Mouse (Mus musculus) spleen, adult 2 months (tissue): ENCODE data around the gene Ifi213. TPM values are rescaled to one million over a fixed set of nuclear protein-coding genes. Genes with fewer than 3 reads are reported as not detected.
"Not testable (repeated sequence)": the region's sequence is repeated elsewhere in the genome, so short reads cannot be mapped to it uniquely, and the experiment has no call there.

ENCODE experiments used
- DNase-seq, 2 experiments: peaks; one replicate each; pipeline versions ENCODE4 v3.0.0 to v3.0.0-alpha.2; 2012 to 2021; ENCODE audit warnings: low spot score in 2 of 2, low read depth in 1 of 2
- H3K27ac ChIP-seq: fragments of 200-500 bp; 2 replicates; pipeline ENCODE4 v1.5.1; 2012; ENCODE audit warnings: low read length, inconsistent platforms; ENCODE audit not compliant: insufficient read depth
- H3K27me3 ChIP-seq: fragments of 200-500 bp; 2 replicates; pipeline ENCODE4 v1.6.1; 2012; ENCODE audit warnings: mild to moderate bottlenecking, moderate library complexity, low read length, inconsistent platforms; ENCODE audit not compliant: control insufficient read depth, insufficient read depth
- H3K36me3 ChIP-seq: fragments of 200-500 bp; 2 replicates; pipeline ENCODE4 v1.6.1; 2012; ENCODE audit warnings: mild to moderate bottlenecking, low read length, inconsistent platforms; ENCODE audit not compliant: control insufficient read depth, insufficient read depth
- H3K4me1 ChIP-seq: fragments of 200-500 bp; 2 replicates; pipeline ENCODE4 v1.6.1; 2011; ENCODE audit warnings: inconsistent platforms; ENCODE audit not compliant: control insufficient read depth, insufficient read depth, insufficient read length
- H3K4me3 ChIP-seq: fragments of 200-500 bp; 2 replicates; pipeline ENCODE4 v1.5.1; 2011; ENCODE audit warnings: mild to moderate bottlenecking, inconsistent platforms; ENCODE audit not compliant: insufficient read depth, insufficient read length; ENCODE audit errors: extremely low read depth
- CTCF ChIP-seq: fragments of 200-500 bp; IDR thresholded peaks from 2 replicates; pipeline ENCODE4 v1.5.1; 2011; ENCODE audit warnings: mild to moderate bottlenecking, inconsistent platforms; ENCODE audit not compliant: insufficient read depth, insufficient read length, insufficient replicate concordance; ENCODE audit errors: extremely low read depth
- POLR2A ChIP-seq: fragments of 200-500 bp; IDR thresholded peaks from 2 replicates; pipeline ENCODE4 v1.6.1; 2011; ENCODE audit warnings: low read depth, low read length, inconsistent platforms
- WGBS: fragments of 180-500 bp; shearing (Covaris S2); methylation state at CpG from one replicate; pipeline ENCODE4 v1.1.7; 2018; 5-methylcytosine and 5-hydroxymethylcytosine counted together
- polyA plus RNA-seq: library from polyadenylated mRNA; depleted of rRNA; stranded (reverse); fragments of >200 nt; gene quantifications from 2 replicates; pipeline ENCODE4 v1.2.3, GENCODE M21; 2012; rRNA removed

Gene Ifi213
- 9.0 and 18.9 TPM in 2 replicates for polyA plus RNA-seq

GRCm38 (mm10) chr1:173598838-173599494 is at the start of gene Ifi213:
TSS of gene Ifi213 (minus strand) at chr1:173599274.
- H3K36me3 ChIP-seq, H3K27me3 ChIP-seq, H3K4me1 ChIP-seq: not testable (repeated sequence)
- Histone ChIP-seq H3K4me3 (peak within 1 kb of the TSS; percentile 43), H3K27ac (peak within 1 kb of the TSS; percentile 62)
- DNase-seq, result peak; percentile 7 to 25
- 9% methylated on average over 3 of the region's 3 CpGs for whole genome bisulfite sequencing

GRCm38 (mm10) chr1:173645393-173645792 is 46.3 kb upstream of the Ifi213 start:
- no peak for DNase-seq
- Histone ChIP-seq H3K27ac (no peak overlapping the region), H3K27me3 (no peaks in the 10 kb centered on the region), H3K4me3 (no peak overlapping the region), H3K36me3 (peaks cover 19% of the 10 kb centered on the region), H3K4me1 (no peaks in the 10 kb centered on the region)
- 87% methylated on average over 2 of the region's 2 CpGs for WGBS
- no peak for TF ChIP-seq POLR2A

- Histone ChIP-seq H3K4me3 (peak overlapping the region; percentile 44; the same call in 1 of the 2 replicates), H3K27ac (peak overlapping the region; percentile 4; the same call in 1 of the 2 replicates), H3K27me3 (no peaks in the 10 kb centered on the region), H3K4me1 (no peaks in the 10 kb centered on the region), H3K36me3 (no peaks in the 10 kb centered on the region; the same call in 1 of the 2 replicates)
- TF ChIP-seq POLR2A (no peak), CTCF (no peak)
- DNase-seq, result no peak
- WGBS, result 17% methylated on average over 5 of the region's 5 CpGs
Observed at GRCm38 (mm10) chr1:173633969-173634645, 35.0 kb upstream of the Ifi213 start.

- peak; percentile 60 to 69 for DNase-seq
- H3K4me1 ChIP-seq, H3K27me3 ChIP-seq, H3K36me3 ChIP-seq: not testable (repeated sequence)
- H3K27ac ChIP-seq, result peak within 1 kb of the TSS; percentile 84
- WGBS, result 5% methylated on average over 2 of the region's 2 CpGs
- H3K4me3 ChIP-seq, result peak within 1 kb of the TSS; percentile 59
- TF ChIP-seq POLR2A, result peak; percentile 17; the same call in 1 of the 2 replicates
Observed at GRCm38 (mm10) chr1:173630622-173631021, 31.5 kb upstream of the Ifi213 start, which contains the start of gene Ifi209. TSS of gene Ifi209 (plus strand) at chr1:173630917.

- peak; percentile 41 to 50 for DNase-seq
- Histone ChIP-seq H3K27me3 (no peaks in the 10 kb centered on the region), H3K36me3 (no peaks in the 10 kb centered on the region), H3K27ac (no peak overlapping the region), H3K4me1 (peaks cover 6% of the 10 kb centered on the region; the same call in 1 of the 2 replicates), H3K4me3 (no peak overlapping the region)
- WGBS, result 26% methylated on average over 2 of the region's 2 CpGs
- no peak for TF ChIP-seq POLR2A
- TF ChIP-seq CTCF, result no peak
Observed at GRCm38 (mm10) chr1:173626686-173627085, 27.6 kb upstream of the Ifi213 start.

DNA sequence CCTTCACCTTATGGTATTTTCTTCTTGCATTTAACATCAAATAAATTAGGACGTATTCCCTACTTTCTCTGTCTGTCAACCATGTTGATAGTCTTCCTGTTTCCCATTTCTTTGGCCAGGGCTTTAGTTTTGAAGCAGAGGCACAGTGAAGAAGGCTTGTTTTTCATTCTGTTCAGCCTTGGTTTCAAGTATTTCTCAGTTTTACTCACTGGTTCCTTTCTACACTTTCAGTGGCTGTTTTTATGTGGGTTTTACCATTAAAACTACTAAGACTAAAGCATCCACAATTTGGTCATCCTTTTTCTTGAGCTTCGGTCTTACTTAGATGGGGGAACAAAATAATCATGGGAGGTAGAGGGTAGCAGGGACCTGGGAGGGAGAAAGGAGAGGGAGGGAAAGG is 25.0 kb upstream of the Ifi213 start:
- WGBS, result 51% methylated on average over 2 of the region's 2 CpGs
- Histone ChIP-seq H3K36me3 (no peaks in the 10 kb centered on the region), H3K27ac (no peak overlapping the region), H3K4me3 (no peak overlapping the region), H3K4me1 (peaks cover 6% of the 10 kb centered on the region; the same call in 1 of the 2 replicates), H3K27me3 (no peaks in the 10 kb centered on the region)
- no peak for DNase-seq
- TF ChIP-seq POLR2A (no peak), CTCF (no peak)

DNA sequence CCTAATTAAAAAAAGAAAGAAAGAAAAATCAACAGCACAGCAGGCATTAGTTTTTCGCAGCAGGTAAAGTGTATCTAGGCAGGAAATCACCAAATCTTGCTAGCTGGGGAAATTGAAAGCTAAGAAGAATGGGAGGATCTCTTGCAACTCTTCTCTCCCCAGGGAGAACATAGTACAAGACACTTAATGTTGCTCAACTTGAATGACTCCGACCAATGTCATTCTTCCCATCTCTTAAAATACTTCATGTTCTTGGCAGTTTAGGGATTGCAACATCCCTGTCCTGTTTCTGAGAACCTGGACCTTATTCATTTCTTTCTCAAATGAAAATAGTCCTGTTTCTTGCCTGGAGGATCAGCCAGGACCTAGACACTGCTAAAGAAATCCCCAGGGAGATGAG is 23.1 kb upstream of the Ifi213 start:
- not testable (repeated sequence) for H3K4me1 ChIP-seq, H3K4me3 ChIP-seq, DNase-seq, H3K36me3 ChIP-seq, H3K27me3 ChIP-seq
- peak overlapping the region; percentile 67 for H3K27ac ChIP-seq
- 27% methylated on average over 2 of the region's 2 CpGs for WGBS

- not testable (repeated sequence) for DNase-seq, H3K4me3 ChIP-seq, H3K36me3 ChIP-seq, H3K27ac ChIP-seq, H3K27me3 ChIP-seq, H3K4me1 ChIP-seq
- WGBS, result 87% methylated on average over 3 of the region's 3 CpGs
Observed at GRCm38 (mm10) chr1:173610291-173610690, 11.2 kb upstream of the Ifi213 start.

- DNase-seq, H3K4me1 ChIP-seq, H3K27me3 ChIP-seq, H3K4me3 ChIP-seq, H3K36me3 ChIP-seq, H3K27ac ChIP-seq: not testable (repeated sequence)
- WGBS, result 92% methylated on average over 2 of the region's 2 CpGs
Observed at GRCm38 (mm10) chr1:173589698-173590097, 9.4 kb downstream of the Ifi213 start.
